Mouse (Mus musculus) adrenal gland, postnatal 10 days (tissue): ENCODE results near the gene Ssxb9. TPM values are rescaled to one million over a fixed set of nuclear protein-coding genes. Genes with fewer than 3 reads are reported as not detected.
"Not testable (repeated sequence)": the region's sequence is repeated elsewhere in the genome, so short reads cannot be mapped to it uniquely, and the experiment has no call there.

ENCODE experiments used
- DNase-seq: peaks from one replicate; pipeline ENCODE4 v3.0.0; 2021; ENCODE audit warnings: mixed read lengths
- long read RNA-seq, 2 experiments: library from polyadenylated mRNA; stranded (forward); transcript quantifications; one replicate each; pipeline ENCODE4 v2.0.0; 2021
- total RNA-seq, 2 experiments: library from RNA; stranded (reverse); gene quantifications; 2 replicates each; pipeline ENCODE4 v1.2.3; 2021

Gene Ssxb9
- not detected for total RNA-seq
- long read RNA-seq, experiment 1 = 0 reads
- long read RNA-seq, experiment 2 = 0 reads

GRCm38 (mm10) chrX:8366678-8367077 is at the start of gene Ssxb9:
Gene Ssxb9, plus strand, starts transcription at chrX:8366978.
- not testable (repeated sequence) for DNase-seq

DNA sequence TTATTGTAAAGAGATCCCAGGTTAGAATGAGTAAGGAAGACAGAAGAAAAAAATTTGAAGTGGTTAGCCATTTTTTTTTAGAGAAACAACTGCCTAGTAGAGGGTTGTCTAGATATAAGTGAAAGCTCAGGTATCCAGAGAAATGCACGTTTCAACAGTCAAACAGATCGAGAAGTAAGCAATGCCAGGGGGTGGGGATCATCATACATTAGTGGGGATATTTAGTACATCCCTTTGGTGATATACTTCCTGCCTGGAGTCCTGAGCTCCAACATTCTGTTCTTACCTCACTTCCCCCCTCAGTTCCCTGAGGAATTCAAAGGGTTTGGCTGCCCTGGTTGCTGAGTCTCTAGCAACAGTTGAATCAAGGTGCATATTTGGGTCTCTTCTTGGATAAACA is 39.7 kb upstream of the Ssxb9 start, which contains the start of gene Ssxb10:
Gene Ssxb10, plus strand, starts transcription at position 301 of the 400 bp plus-strand sequence.
- DNase-seq = no peak

DNA sequence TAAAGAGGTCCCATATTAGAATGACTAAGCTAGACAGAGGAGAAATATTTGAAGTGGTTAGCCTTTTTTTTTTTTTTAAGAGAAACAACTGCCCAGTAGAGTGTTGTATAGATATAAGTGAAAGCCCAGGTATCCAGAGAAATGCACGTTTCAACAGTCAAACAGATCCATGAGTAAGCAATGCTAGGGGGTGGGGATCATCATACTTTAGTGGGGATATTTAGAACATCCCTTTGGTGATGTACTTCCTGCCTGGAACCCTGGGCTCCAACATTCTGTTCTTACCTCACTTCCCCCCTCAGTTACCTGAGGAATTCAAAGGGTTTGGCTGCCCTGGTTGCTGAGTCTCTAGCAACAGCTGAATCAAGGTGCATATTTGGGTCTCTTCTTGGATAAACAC is 46.2 kb downstream of the Ssxb9 start, which contains the start of gene Ssxb1:
Gene Ssxb1, plus strand, starts transcription at position 301 of the 400 bp plus-strand sequence.
- DNase-seq = not testable (repeated sequence)

Other genes with a start within 250 kb of the Ssxb9 start
- gene Wdr13, start 234.1 kb upstream of the Ssxb9 start, total RNA-seq = 10 to 100 TPM; 40.7 to 54.9 TPM
- gene Rbm3, start 221.1 kb upstream of the Ssxb9 start, total RNA-seq = 100 to 1,000 TPM; 312 to 347 TPM
- 1 to 10 TPM; 7.3 to 8.0 TPM for gene Tbc1d25, start 190.8 kb upstream of the Ssxb9 start, total RNA-seq
- gene Ebp, start 173.5 kb upstream of the Ssxb9 start, total RNA-seq = 10 to 100 TPM; 41.5 to 53.1 TPM
- 1 to 10 TPM; 5.4 to 7.8 TPM for gene Porcn, start 160.5 kb upstream of the Ssxb9 start, total RNA-seq
- gene Ftsj1, start 114.6 kb upstream of the Ssxb9 start, total RNA-seq = 10 to 100 TPM; 18.3 to 22.3 TPM
- gene Slc38a5, start 95.8 kb upstream of the Ssxb9 start, total RNA-seq = 1 to 10 TPM; 2.5 to 2.7 TPM
- not detected for gene Ssxb10, start 39.6 kb upstream of the Ssxb9 start, total RNA-seq
- gene Ssxb1, start 46.3 kb downstream of the Ssxb9 start, total RNA-seq = not detected
- gene Ssxb2, start 94.7 kb downstream of the Ssxb9 start, total RNA-seq = not detected
- not detected for gene Gm14459, start 158.0 kb downstream of the Ssxb9 start, total RNA-seq
- gene Ssxb6, start 181.3 kb downstream of the Ssxb9 start, total RNA-seq = not detected
- not detected for gene Ssxb3, start 224.8 kb downstream of the Ssxb9 start, total RNA-seq